Mouse (Mus musculus): ENCODE results near the gene Ing4. TPM values are rescaled to one million over a fixed set of nuclear protein-coding genes. Genes with fewer than 3 reads are reported as not detected.

Gene Ing4
- polyA plus RNA-seq, 1 experiment from 2014 or later = 134 TPM

GRCm38 (mm10) chr6:125089521-125090321, 50.2 kb downstream of the Ing4 start:
- ATAC-seq (ENCODE audit: insufficient number of reproducible peaks, low FRiP score, low TSS enrichment, low read depth) (peak; percentile 79), DNase-seq (ENCODE audit: low spot score) (peak; percentile 85)
- WGBS = 1% methylated on average over 15 of the region's 15 CpGs
- peak overlapping the region; percentile 92 for H3K27ac ChIP-seq (replicated peaks; ENCODE audit: low read depth, low read length)
- H3K4me2 ChIP-seq (ENCODE audit: low read depth, severe bottlenecking) = peak overlapping the region; percentile 44
- H3K4me1 ChIP-seq (ENCODE audit: control insufficient read depth, insufficient read depth, low read length) = peaks cover 19% of the 10 kb centered on the region
- H3K27me3 ChIP-seq (ENCODE audit: control insufficient read depth, insufficient read depth, low read length) = no peaks in the 10 kb centered on the region
- peak overlapping the region; percentile 12 for H3K4me3 ChIP-seq (ENCODE audit: low read depth, low read length)
- H3K9me3 ChIP-seq (ENCODE audit: control insufficient read depth, low read length) = no peaks in the 10 kb centered on the region
- H3K9ac ChIP-seq (ENCODE audit: low read length) = peak overlapping the region; percentile 27
- no peaks in the 10 kb centered on the region for H3K36me3 ChIP-seq (ENCODE audit: control insufficient read depth, insufficient read depth, low read length)

GRCm38 (mm10) chr6:125090341-125091085, 51.0 kb downstream of the Ing4 start:
- peak overlapping the region; percentile 27; the same call in 1 of the 2 replicates for H3K9ac ChIP-seq (ENCODE audit: low read length)
- H3K4me1 ChIP-seq (ENCODE audit: control insufficient read depth, insufficient read depth, low read length) = peaks cover 19% of the 10 kb centered on the region
- no peaks in the 10 kb centered on the region for H3K27me3 ChIP-seq (ENCODE audit: control insufficient read depth, insufficient read depth, low read length)
- H3K27ac ChIP-seq (replicated peaks; ENCODE audit: low read depth, low read length) = peak overlapping the region; percentile 92
- H3K9me3 ChIP-seq (ENCODE audit: control insufficient read depth, low read length) = no peaks in the 10 kb centered on the region
- no peak; the same call in 1 of the 2 replicates for ATAC-seq (ENCODE audit: insufficient number of reproducible peaks, low FRiP score, low TSS enrichment, low read depth)
- no peaks in the 10 kb centered on the region for H3K36me3 ChIP-seq (ENCODE audit: control insufficient read depth, insufficient read depth, low read length)
- peak overlapping the region; percentile 12; the same call in 1 of the 2 replicates for H3K4me3 ChIP-seq (ENCODE audit: low read depth, low read length)
- peak overlapping the region; percentile 44 for H3K4me2 ChIP-seq (ENCODE audit: low read depth, severe bottlenecking)
- 56% methylated on average over 10 of the region's 10 CpGs for WGBS
- no peak for DNase-seq (ENCODE audit: low spot score)

GRCm38 (mm10) chr6:125092372-125092771, 52.8 kb downstream of the Ing4 start:
- WGBS = 89% methylated on average over 5 of the region's 5 CpGs
- no peak overlapping the region for H3K4me3 ChIP-seq (ENCODE audit: low read depth, low read length)
- ATAC-seq (ENCODE audit: insufficient number of reproducible peaks, low FRiP score, low TSS enrichment, low read depth) (no peak), DNase-seq (ENCODE audit: low spot score) (no peak)
- no peaks in the 10 kb centered on the region for H3K9me3 ChIP-seq (ENCODE audit: control insufficient read depth, low read length)
- H3K4me1 ChIP-seq (ENCODE audit: control insufficient read depth, insufficient read depth, low read length) = peaks cover 19% of the 10 kb centered on the region
- no peak overlapping the region for H3K4me2 ChIP-seq (ENCODE audit: low read depth, severe bottlenecking)
- H3K27me3 ChIP-seq (ENCODE audit: control insufficient read depth, insufficient read depth, low read length) = no peaks in the 10 kb centered on the region
- H3K9ac ChIP-seq (ENCODE audit: low read length) = no peak overlapping the region
- no peak overlapping the region for H3K27ac ChIP-seq (replicated peaks; ENCODE audit: low read depth, low read length)
- no peaks in the 10 kb centered on the region for H3K36me3 ChIP-seq (ENCODE audit: control insufficient read depth, insufficient read depth, low read length)

GRCm38 (mm10) chr6:125094843-125095242, 55.3 kb downstream of the Ing4 start:
- no peak overlapping the region for H3K4me2 ChIP-seq (ENCODE audit: low read depth, severe bottlenecking)
- H3K4me1 ChIP-seq (ENCODE audit: control insufficient read depth, insufficient read depth, low read length) = peaks cover 34% of the 10 kb centered on the region
- 54% methylated on average over 3 of the region's 3 CpGs for WGBS
- DNase-seq (ENCODE audit: low spot score) (no peak), ATAC-seq (ENCODE audit: insufficient number of reproducible peaks, low FRiP score, low TSS enrichment, low read depth) (no peak)
- H3K9me3 ChIP-seq (ENCODE audit: control insufficient read depth, low read length) = no peaks in the 10 kb centered on the region
- H3K4me3 ChIP-seq (ENCODE audit: low read depth, low read length) = no peak overlapping the region
- 0 out of 2 replicates have a peak overlapping the region, but pooled peaks have one; percentile 95 for H3K27ac ChIP-seq (replicated peaks; ENCODE audit: low read depth, low read length)
- no peaks in the 10 kb centered on the region for H3K27me3 ChIP-seq (ENCODE audit: control insufficient read depth, insufficient read depth, low read length)
- no peak overlapping the region for H3K9ac ChIP-seq (ENCODE audit: low read length)
- H3K36me3 ChIP-seq (ENCODE audit: control insufficient read depth, insufficient read depth, low read length) = peaks cover 8% of the 10 kb centered on the region

- H3K4me3 ChIP-seq (ENCODE audit: low read depth, low read length) = peak within 1 kb of the TSS; percentile 100
- H3K9me3 ChIP-seq (ENCODE audit: control insufficient read depth, low read length) = no peaks in the 10 kb centered on the region
- H3K4me1 ChIP-seq (ENCODE audit: control insufficient read depth, insufficient read depth, low read length) = peaks cover 29% of the 10 kb centered on the region
- H3K27me3 ChIP-seq (ENCODE audit: control insufficient read depth, insufficient read depth, low read length) = no peaks in the 10 kb centered on the region
- peak; percentile 92 for DNase-seq (ENCODE audit: low spot score)
- H3K27ac ChIP-seq (replicated peaks; ENCODE audit: low read depth, low read length) = peak within 1 kb of the TSS; percentile 95
- H3K9ac ChIP-seq (ENCODE audit: low read length) = peak within 1 kb of the TSS; percentile 89
- H3K4me2 ChIP-seq (ENCODE audit: low read depth, severe bottlenecking) = peak within 1 kb of the TSS; percentile 94
- ATAC-seq (ENCODE audit: insufficient number of reproducible peaks, low FRiP score, low TSS enrichment, low read depth) = peak; percentile 75
- H3K36me3 ChIP-seq (ENCODE audit: control insufficient read depth, insufficient read depth, low read length) = peaks cover 10% of the 10 kb centered on the region
- 3% methylated on average over 43 of the region's 45 CpGs for whole genome bisulfite sequencing
Measured at GRCm38 (mm10) chr6:125095391-125096278, 56.1 kb downstream of the Ing4 start, which contains the start of gene Chd4. TSS of gene Chd4 (plus strand) at chr6:125095981.

- peaks cover 16% of the 10 kb centered on the region for H3K36me3 ChIP-seq (ENCODE audit: control insufficient read depth, insufficient read depth, low read length)
- H3K27me3 ChIP-seq (ENCODE audit: control insufficient read depth, insufficient read depth, low read length) = no peaks in the 10 kb centered on the region
- DNase-seq (ENCODE audit: low spot score) (no peak), ATAC-seq (ENCODE audit: insufficient number of reproducible peaks, low FRiP score, low TSS enrichment, low read depth) (peak; percentile 40; the same call in 1 of the 2 replicates)
- peak overlapping the region; percentile 94 for H3K4me2 ChIP-seq (ENCODE audit: low read depth, severe bottlenecking)
- no peaks in the 10 kb centered on the region for H3K9me3 ChIP-seq (ENCODE audit: control insufficient read depth, low read length)
- peaks cover 26% of the 10 kb centered on the region for H3K4me1 ChIP-seq (ENCODE audit: control insufficient read depth, insufficient read depth, low read length)
- WGBS = 0% methylated on average over 16 of the region's 32 CpGs
- peak overlapping the region; percentile 89 for H3K9ac ChIP-seq (ENCODE audit: low read length)
- H3K27ac ChIP-seq (replicated peaks; ENCODE audit: low read depth, low read length) = peak overlapping the region; percentile 95
- H3K4me3 ChIP-seq (ENCODE audit: low read depth, low read length) = peak overlapping the region; percentile 100
Measured at GRCm38 (mm10) chr6:125096279-125096596, 56.7 kb downstream of the Ing4 start.

GRCm38 (mm10) chr6:125096597-125097345, 57.2 kb downstream of the Ing4 start:
- H3K4me1 ChIP-seq (ENCODE audit: control insufficient read depth, insufficient read depth, low read length) = peaks cover 26% of the 10 kb centered on the region

More at GRCm38 (mm10) chr6:125096597-125097345, 57.2 kb downstream of the Ing4 start:
- H3K36me3 ChIP-seq (ENCODE audit: control insufficient read depth, insufficient read depth, low read length) = peaks cover 21% of the 10 kb centered on the region
- WGBS = 0% methylated on average over 40 of the region's 44 CpGs
- peak overlapping the region; percentile 94 for H3K4me2 ChIP-seq (ENCODE audit: low read depth, severe bottlenecking)
- ATAC-seq (ENCODE audit: insufficient number of reproducible peaks, low FRiP score, low TSS enrichment, low read depth) (peak; percentile 36), DNase-seq (ENCODE audit: low spot score) (peak; percentile 68)
- H3K4me3 ChIP-seq (ENCODE audit: low read depth, low read length) = peak overlapping the region; percentile 100
- peak overlapping the region; percentile 95 for H3K27ac ChIP-seq (replicated peaks; ENCODE audit: low read depth, low read length)
- H3K27me3 ChIP-seq (ENCODE audit: control insufficient read depth, insufficient read depth, low read length) = no peaks in the 10 kb centered on the region
- H3K9ac ChIP-seq (ENCODE audit: low read length) = peak overlapping the region; percentile 89
- no peaks in the 10 kb centered on the region for H3K9me3 ChIP-seq (ENCODE audit: control insufficient read depth, low read length)
